Mouse (Mus musculus) kidney, embryonic 14.5 days (tissue): ENCODE data around the gene Mterf1b. TPM values are rescaled to one million over a fixed set of nuclear protein-coding genes. Genes with fewer than 3 reads are reported as not detected.
"Not testable (repeated sequence)": the region's sequence is repeated elsewhere in the genome, so short reads cannot be mapped to it uniquely, and the experiment has no call there.

Experiments
- ATAC-seq: fragments of 200-750 bp; cut with Nextera tagmentation; 2 replicates; pipeline ENCODE4 v1.8.0; 2017; ENCODE audit warnings: moderate number of reproducible peaks, mild to moderate bottlenecking, moderate TSS enrichment, moderate library complexity; ENCODE audit not compliant: low FRiP score, low TSS enrichment
- H3K27ac ChIP-seq: fragments of 300-500 bp; sonication (generic); 2 replicates; pipeline ENCODE4 v1.5.1; 2014; ENCODE audit warnings: low read depth, mild to moderate bottlenecking, low read length, moderate library complexity, mixed read lengths
- H3K27me3 ChIP-seq: fragments of 300-500 bp; sonication (generic); 2 replicates; pipeline ENCODE4 v1.6.1; 2014; ENCODE audit warnings: mild to moderate bottlenecking, low read length; ENCODE audit not compliant: control insufficient read depth, insufficient read depth
- H3K36me3 ChIP-seq: fragments of 300-500 bp; sonication (generic); 2 replicates; pipeline ENCODE4 v1.6.1; 2014; ENCODE audit warnings: low read length, mixed read lengths; ENCODE audit not compliant: control insufficient read depth, insufficient read depth
- H3K4me1 ChIP-seq: fragments of 300-500 bp; sonication (generic); 2 replicates; pipeline ENCODE4 v1.6.1; 2014; ENCODE audit warnings: low read length, mixed read lengths; ENCODE audit not compliant: control insufficient read depth, insufficient read depth
- H3K4me2 ChIP-seq: fragments of 300-500 bp; sonication (generic); replicated peaks from 2 replicates; pipeline ENCODE4 v1.6.1; 2014; ENCODE audit warnings: low read depth, mild to moderate bottlenecking, low read length
- H3K4me3 ChIP-seq: fragments of 300-500 bp; sonication (generic); 2 replicates; pipeline ENCODE4 v1.5.1; 2014; ENCODE audit warnings: mild to moderate bottlenecking, low read length
- H3K9ac ChIP-seq: fragments of 300-500 bp; sonication (generic); 2 replicates; pipeline ENCODE4 v1.6.1; 2014; ENCODE audit warnings: low read depth, mild to moderate bottlenecking, low read length, moderate library complexity
- H3K9me3 ChIP-seq: fragments of 300-500 bp; sonication (generic); 2 replicates; pipeline ENCODE4 v1.6.1; 2016; ENCODE audit warnings: low read length; ENCODE audit not compliant: control insufficient read depth
- WGBS: fragments of 180-500 bp; shearing (Covaris S2); extraction: QIAGEN DNeasy Blood & Tissue Kit; methylation state at CpG from one replicate; pipeline ENCODE4 v1.1.7; 2014; 5-methylcytosine and 5-hydroxymethylcytosine counted together
- polyA plus RNA-seq: library from polyadenylated mRNA; unstranded; fragments of >200 nt; fragmentation: Nextera tagmentation; extraction: Ambion mirVana; gene quantifications from 2 replicates; pipeline ENCODE4 v1.2.1, GENCODE M21; 2014

Mterf1b gene
- polyA plus RNA-seq, 1 experiment from 2014 or later = 3.3 TPM

DNA sequence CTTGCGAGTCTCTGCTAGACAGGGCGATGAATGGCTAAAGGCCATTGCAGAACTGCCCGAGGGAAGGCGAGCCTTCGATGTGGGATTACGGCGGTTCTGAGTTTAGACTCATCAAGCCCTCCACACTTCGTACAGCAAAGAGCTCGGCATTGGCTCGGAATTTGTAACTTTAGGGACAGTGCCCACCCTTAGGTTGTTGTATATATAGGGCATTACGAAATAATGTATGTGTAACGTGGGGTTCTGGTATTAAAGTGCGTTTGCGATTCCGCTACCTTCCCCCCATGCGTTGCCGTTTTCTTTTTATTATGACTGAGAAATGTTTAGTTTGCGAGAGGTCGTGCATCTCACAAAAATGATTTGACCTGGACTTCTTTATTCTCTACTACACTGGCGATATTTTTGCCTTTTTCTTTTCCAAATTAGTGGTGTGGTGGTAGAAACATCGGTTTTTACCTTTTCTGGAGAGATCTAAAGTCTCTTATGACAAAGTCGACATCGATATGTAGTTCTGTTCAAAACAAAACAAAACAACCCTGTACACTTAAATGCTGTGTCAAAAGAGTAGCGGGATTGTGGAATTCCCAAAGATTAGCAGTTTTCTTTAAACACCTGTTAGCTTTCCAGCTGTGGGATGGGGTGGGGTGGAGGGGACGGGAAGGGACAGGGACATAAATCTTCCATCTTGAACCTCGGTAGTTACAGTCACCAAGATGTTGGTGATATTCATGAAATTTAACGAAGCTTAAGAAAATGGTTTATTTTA is 497 bp downstream of the Mterf1b start:
- not testable (repeated sequence) for H3K36me3 ChIP-seq, H3K27me3 ChIP-seq, H3K9me3 ChIP-seq, H3K27ac ChIP-seq, ATAC-seq, H3K4me1 ChIP-seq
- Histone ChIP-seq H3K9ac (peak overlapping the region; percentile 51; the same call in 1 of the 2 replicates), H3K4me3 (peak overlapping the region; percentile 44), H3K4me2 (peak overlapping the region; percentile 75)
- WGBS = 6% methylated on average over 12 of the region's 27 CpGs

DNA sequence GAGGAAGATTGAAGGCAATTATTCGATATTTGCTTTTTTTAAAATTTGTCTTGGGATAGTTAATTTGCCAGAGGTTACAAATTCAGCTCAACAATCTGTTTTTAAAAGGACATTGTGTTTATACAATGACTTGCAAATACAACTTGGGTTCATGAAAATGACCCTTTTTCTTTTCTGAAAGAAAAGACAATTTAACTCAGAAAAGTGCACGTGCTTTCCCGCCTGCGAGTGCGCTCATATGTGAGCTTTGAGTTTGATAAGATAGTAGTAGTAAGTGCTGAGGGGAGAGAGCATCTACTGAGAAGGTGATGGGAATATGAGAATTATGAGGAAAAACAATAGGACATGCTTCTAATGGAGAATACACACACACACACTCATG is 1.1 kb downstream of the Mterf1b start:
- Histone ChIP-seq H3K9ac (peak overlapping the region; percentile 51; the same call in 1 of the 2 replicates), H3K4me3 (peak overlapping the region; percentile 44), H3K27ac (no peak overlapping the region), H3K4me2 (peak overlapping the region; percentile 75), H3K27me3 (no peaks in the 10 kb centered on the region), H3K4me1 (no peaks in the 10 kb centered on the region), H3K9me3 (no peaks in the 10 kb centered on the region), H3K36me3 (no peaks in the 10 kb centered on the region)
- 83% methylated on average over 5 of the region's 5 CpGs for WGBS
- ATAC-seq = no peak

DNA sequence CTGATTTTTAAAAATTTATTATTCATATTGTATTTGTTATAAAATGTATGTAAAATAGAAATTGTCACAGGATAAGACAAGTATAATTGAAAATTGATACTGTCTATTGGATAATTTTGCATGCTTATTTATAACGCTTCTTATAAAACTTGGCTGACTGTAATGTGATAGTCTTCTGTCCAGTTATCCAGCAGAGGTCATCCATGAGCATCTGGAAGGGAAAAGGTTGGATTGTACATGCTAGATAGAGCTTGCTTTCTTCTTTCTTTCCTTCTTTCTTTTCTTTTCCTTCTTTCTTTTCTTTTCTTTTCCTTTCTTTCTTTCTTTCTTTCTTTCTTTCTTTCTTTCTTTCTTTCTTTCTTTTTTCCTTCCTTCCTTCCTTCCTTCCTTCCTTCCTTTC is 2.0 kb downstream of the Mterf1b start:
- no peaks in the 10 kb centered on the region for H3K9me3 ChIP-seq
- no peak for ATAC-seq
- no peak overlapping the region for H3K27ac ChIP-seq
- H3K4me3 ChIP-seq = no peak overlapping the region
- H3K9ac ChIP-seq = no peak overlapping the region
- no peak overlapping the region for H3K4me2 ChIP-seq
- no peaks in the 10 kb centered on the region for H3K27me3 ChIP-seq
- H3K4me1 ChIP-seq = no peaks in the 10 kb centered on the region
- H3K36me3 ChIP-seq = no peaks in the 10 kb centered on the region
- 65% methylated on average over 1 of the region's 1 CpGs for WGBS

DNA sequence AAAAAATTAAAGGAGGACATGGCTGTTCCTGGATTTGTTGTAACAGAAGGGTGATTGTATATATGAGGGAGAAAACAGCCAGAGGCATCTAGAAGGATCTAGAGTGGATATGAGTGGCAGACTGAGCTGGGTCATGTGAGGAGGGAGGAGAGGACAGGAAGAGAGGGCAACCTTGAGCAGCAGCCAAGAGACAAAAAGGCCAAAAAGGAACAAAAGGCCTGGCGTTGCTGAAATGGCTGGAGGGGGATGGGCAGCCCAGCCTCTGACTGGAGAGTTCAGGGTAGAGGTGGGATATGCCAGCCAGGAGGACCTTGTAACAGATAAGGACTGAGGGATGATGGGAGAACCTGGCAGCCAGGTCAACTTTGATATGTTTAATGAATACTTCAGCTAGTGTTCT is 2.9 kb downstream of the Mterf1b start:
- Histone ChIP-seq H3K9ac (no peak overlapping the region), H3K36me3 (no peaks in the 10 kb centered on the region), H3K9me3 (no peaks in the 10 kb centered on the region), H3K27ac (no peak overlapping the region), H3K4me1 (no peaks in the 10 kb centered on the region), H3K4me3 (no peak overlapping the region), H3K4me2 (no peak overlapping the region), H3K27me3 (no peaks in the 10 kb centered on the region)
- ATAC-seq = no peak
- WGBS = 38% methylated on average over 1 of the region's 1 CpGs

DNA sequence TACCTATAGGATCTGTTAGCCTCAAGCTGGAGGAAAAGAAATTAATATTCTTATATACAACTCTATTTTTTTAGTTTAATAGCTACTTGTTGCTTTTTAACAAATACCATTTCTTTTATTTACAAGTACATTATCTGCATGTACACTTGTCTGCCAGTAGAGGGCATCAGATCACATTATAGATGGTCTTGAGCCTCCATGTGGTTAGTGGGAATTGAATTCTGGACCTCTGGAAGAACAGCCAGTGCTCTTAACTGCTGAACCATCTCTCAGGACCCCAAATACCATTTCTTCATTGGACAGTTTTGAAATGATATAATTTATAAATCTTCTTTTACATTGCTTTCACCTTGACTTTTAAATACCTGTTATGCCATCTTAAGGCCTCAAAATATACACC is 9.2 kb downstream of the Mterf1b start:
- ATAC-seq = 0 out of 2 replicates have a peak, but pooled peaks have one; percentile 46
- Histone ChIP-seq H3K4me1 (no peaks in the 10 kb centered on the region), H3K27ac (no peak overlapping the region), H3K9me3 (no peaks in the 10 kb centered on the region), H3K4me2 (no peak overlapping the region), H3K36me3 (no peaks in the 10 kb centered on the region), H3K4me3 (no peak overlapping the region), H3K9ac (no peak overlapping the region), H3K27me3 (no peaks in the 10 kb centered on the region)

DNA sequence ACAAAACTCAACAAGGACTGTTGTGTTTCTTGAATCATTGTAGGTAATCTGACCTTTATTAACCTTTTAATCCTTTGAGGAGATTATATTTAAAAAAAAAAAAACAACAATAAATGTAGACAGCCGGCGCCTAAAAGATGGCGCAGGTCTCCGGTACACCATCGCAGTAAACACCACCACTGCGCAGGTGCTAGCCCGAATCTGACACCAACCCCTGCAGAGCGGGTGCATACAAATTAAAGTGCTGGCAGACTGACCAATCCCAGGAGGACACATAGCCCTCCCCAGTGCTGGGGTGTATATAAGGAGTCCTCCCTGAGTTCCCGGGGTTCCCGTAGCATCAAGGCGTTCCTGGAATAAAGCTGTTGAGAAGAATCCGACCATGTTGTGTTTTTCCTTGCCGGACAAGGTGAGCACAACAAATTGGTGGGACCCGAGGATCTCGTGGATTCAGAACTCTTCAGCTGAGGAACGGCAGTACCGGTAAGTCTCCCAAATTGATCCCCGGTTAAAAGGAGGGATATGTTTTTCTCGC is 10.2 kb downstream of the Mterf1b start:
- H3K4me1 ChIP-seq, ATAC-seq, H3K9ac ChIP-seq, H3K9me3 ChIP-seq, H3K36me3 ChIP-seq, H3K27ac ChIP-seq, H3K4me2 ChIP-seq, H3K27me3 ChIP-seq, H3K4me3 ChIP-seq: not testable (repeated sequence)
- WGBS = 96% methylated on average over 19 of the region's 19 CpGs

DNA sequence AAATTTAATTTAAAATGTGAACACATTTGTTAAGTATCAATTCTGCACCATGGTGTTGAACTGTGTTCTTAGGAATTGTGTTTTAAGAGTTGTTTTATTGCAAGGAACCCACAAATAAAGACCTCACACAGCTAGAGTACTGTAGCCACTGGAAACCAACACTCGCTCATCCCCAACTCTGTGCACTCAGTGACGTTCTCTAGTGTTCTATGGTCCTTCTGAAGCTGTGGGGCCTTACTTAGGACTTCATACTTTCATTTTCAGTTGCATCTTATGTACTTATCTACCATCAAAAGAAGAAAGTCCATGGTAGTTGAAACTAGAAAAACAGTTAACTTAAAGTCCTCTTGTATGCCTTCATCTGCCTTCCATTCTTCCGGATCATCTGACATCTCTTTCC is 17.9 kb downstream of the Mterf1b start:
- not testable (repeated sequence) for H3K36me3 ChIP-seq, H3K9ac ChIP-seq, H3K9me3 ChIP-seq, H3K4me1 ChIP-seq, H3K27me3 ChIP-seq, H3K27ac ChIP-seq, H3K4me2 ChIP-seq, H3K4me3 ChIP-seq, ATAC-seq
- WGBS = 92% methylated on average over 3 of the region's 3 CpGs

DNA sequence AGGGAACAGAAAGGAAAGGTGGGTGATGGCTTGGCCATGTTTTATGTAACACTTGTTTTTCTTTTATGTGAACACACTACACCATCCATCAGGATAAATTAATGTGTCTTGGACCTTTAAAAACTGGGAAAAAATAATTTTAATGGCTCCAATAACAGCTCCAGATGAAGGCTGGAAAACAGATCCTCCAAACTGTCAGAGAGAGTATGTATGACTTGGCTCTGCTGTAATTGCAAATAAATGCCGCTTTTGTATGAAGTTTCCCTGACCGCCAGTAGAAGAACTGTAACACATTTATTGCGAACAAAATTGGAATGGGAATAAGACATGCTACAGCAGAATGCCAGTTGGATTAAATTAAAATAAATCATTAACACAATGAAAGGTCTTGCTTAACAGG is 29.1 kb downstream of the Mterf1b start:
- Histone ChIP-seq H3K4me3 (no peak overlapping the region), H3K27ac (no peak overlapping the region), H3K9ac (no peak overlapping the region), H3K9me3 (no peaks in the 10 kb centered on the region), H3K4me1 (no peaks in the 10 kb centered on the region), H3K27me3 (no peaks in the 10 kb centered on the region), H3K4me2 (no peak overlapping the region), H3K36me3 (no peaks in the 10 kb centered on the region)
- ATAC-seq = no peak
- 65% methylated on average over 3 of the region's 3 CpGs for WGBS

DNA sequence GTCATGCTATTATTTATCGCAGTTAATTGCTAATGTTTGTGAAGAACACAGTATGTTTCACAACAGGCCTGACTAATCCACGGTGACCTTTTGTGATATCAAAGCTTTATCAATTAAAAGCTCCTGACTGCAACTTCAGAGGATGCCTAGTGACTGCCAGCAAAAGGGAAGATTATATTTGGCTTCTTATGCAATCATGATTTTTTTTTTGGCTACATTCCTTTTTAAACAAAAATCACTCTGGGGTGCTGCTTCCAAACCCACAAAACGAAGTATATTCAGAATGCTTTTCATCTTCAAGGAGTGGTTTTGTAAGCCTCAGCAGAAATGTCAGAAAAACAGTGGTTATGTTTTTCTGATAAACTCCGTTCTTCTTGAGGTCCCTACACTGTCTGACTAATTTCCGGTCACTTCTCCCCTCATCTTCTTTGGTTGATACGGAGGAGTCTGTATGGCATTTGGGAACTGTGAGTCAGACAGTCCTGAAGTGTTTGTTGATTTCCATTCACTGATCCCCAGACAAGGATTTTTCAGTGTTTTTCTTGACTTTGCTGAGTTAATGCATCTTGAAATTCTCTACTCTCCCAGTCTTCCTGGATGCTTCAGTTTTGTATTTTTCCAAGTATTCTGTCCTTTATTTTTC is 29.9 kb downstream of the Mterf1b start:
- WGBS = 81% methylated on average over 6 of the region's 6 CpGs
- no peaks in the 10 kb centered on the region for H3K9me3 ChIP-seq
- ATAC-seq = no peak
- H3K27ac ChIP-seq = no peak overlapping the region
- no peak overlapping the region for H3K9ac ChIP-seq
- H3K4me2 ChIP-seq = no peak overlapping the region
- H3K36me3 ChIP-seq = no peaks in the 10 kb centered on the region
- no peak overlapping the region for H3K4me3 ChIP-seq
- no peaks in the 10 kb centered on the region for H3K4me1 ChIP-seq
- H3K27me3 ChIP-seq = no peaks in the 10 kb centered on the region
